Mouse (Mus musculus) hindbrain, embryonic 12.5 days (tissue): ENCODE results near the gene Olfr618. TPM values are rescaled to one million over a fixed set of nuclear protein-coding genes. Genes with fewer than 3 reads are reported as not detected.
"Not testable (repeated sequence)": the region's sequence is repeated elsewhere in the genome, so short reads cannot be mapped to it uniquely, and the experiment has no call there.

Experiments used
- ATAC-seq: fragments of 200-750 bp; cut with Nextera tagmentation; 2 replicates; pipeline ENCODE4 v1.8.0; 2017; ENCODE audit warnings: moderate TSS enrichment; ENCODE audit not compliant: low FRiP score
- H3K27ac ChIP-seq: fragments of 300-500 bp; sonication (generic); 2 replicates; pipeline ENCODE4 v1.5.1; 2016; ENCODE audit warnings: mild to moderate bottlenecking
- H3K27me3 ChIP-seq: fragments of 300-500 bp; sonication (generic); 2 replicates; pipeline ENCODE4 v1.6.1; 2016; ENCODE audit warnings: mild to moderate bottlenecking
- H3K36me3 ChIP-seq: fragments of 300-500 bp; sonication (generic); 2 replicates; pipeline ENCODE4 v1.6.1; 2016; ENCODE audit warnings: mild to moderate bottlenecking
- H3K4me1 ChIP-seq: fragments of 300-500 bp; sonication (generic); 2 replicates; pipeline ENCODE4 v1.6.1; 2016
- H3K4me2 ChIP-seq: fragments of 300-500 bp; sonication (generic); replicated peaks from 2 replicates; pipeline ENCODE4 v1.6.1; 2016; ENCODE audit warnings: mild to moderate bottlenecking
- H3K4me3 ChIP-seq: fragments of 300-500 bp; sonication (generic); 2 replicates; pipeline ENCODE4 v1.5.1; 2016; ENCODE audit warnings: mild to moderate bottlenecking
- H3K9ac ChIP-seq: fragments of 300-500 bp; sonication (generic); 2 replicates; pipeline ENCODE4 v1.6.1; 2016; ENCODE audit warnings: mild to moderate bottlenecking, moderate library complexity
- H3K9me3 ChIP-seq: fragments of 300-500 bp; sonication (generic); replicated peaks from 2 replicates; pipeline ENCODE4 v1.6.1; 2016; ENCODE audit warnings: mild to moderate bottlenecking
- WGBS: fragments of 180-500 bp; shearing (Covaris S2); methylation state at CpG from one replicate; pipeline ENCODE4 v1.1.7; 2016; 5-methylcytosine and 5-hydroxymethylcytosine counted together
- polyA plus RNA-seq: library from polyadenylated mRNA; unstranded; fragments of >200 nt; fragmentation: Nextera tagmentation; extraction: Ambion mirVana; gene quantifications from 2 replicates; pipeline ENCODE4 v1.2.1, GENCODE M21; 2016

Olfr618 gene
- polyA plus RNA-seq, result not detected in 2 replicates

DNA sequence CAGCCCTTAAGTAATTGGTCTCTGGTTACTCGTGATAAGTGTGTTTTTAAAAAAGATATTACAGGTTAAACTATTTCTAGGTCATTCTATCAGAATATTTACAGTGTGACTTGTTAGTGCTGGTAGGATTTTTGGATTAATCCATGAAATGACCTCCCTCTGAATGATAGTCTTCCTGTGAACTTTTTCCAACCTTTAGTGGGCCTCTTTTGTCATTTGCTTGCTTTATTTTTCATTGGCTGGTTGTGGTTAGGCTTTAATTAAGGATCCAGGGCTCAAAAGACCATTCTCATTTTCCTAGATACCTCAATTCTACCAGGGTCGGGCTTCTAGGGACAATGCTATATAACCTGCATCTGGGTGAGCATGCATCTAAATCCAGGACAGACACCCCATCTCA, at the start of gene Olfr618:
Gene Olfr618, plus strand, starts transcription at position 301 of the 400 bp plus-strand sequence.
- WGBS, result 73% methylated on average over 2 of the region's 2 CpGs
- no peak within 1 kb of the TSS for H3K27ac ChIP-seq
- H3K4me2 ChIP-seq, result no peak within 1 kb of the TSS
- no peaks in the 10 kb centered on the region for H3K36me3 ChIP-seq
- H3K9ac ChIP-seq, result no peak within 1 kb of the TSS
- no peaks in the 10 kb centered on the region for H3K27me3 ChIP-seq
- no peaks in the 10 kb centered on the region for H3K9me3 ChIP-seq
- no peak for ATAC-seq
- no peak within 1 kb of the TSS for H3K4me3 ChIP-seq
- H3K4me1 ChIP-seq, result no peaks in the 10 kb centered on the region

DNA sequence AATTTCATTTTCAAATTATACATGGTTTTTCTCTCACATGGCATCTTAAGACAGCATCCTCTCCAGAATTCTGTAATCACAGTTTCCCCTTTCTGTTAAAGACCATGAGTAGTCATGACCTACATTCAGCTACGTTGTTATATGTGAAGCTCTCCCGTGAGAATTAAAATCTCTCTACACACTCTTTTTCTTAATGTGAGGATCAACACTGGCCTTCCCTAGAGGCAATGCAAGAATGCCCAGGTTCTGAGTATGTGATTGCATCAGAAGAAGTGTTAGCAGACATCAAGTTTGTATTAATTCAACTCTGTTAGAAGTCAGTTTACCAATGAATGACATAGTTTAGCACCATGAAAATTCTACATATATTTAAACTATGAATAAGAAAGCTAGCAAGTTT, 47.3 kb upstream of the Olfr618 start, which contains the start of gene Olfr612:
Gene Olfr612, minus strand, starts transcription at position 101 of the 400 bp plus-strand sequence.
- not testable (repeated sequence) for ATAC-seq, H3K9me3 ChIP-seq, H3K36me3 ChIP-seq, H3K4me3 ChIP-seq, H3K4me2 ChIP-seq, H3K27me3 ChIP-seq, H3K27ac ChIP-seq, H3K9ac ChIP-seq, H3K4me1 ChIP-seq
- WGBS, result 87% methylated on average over 2 of the region's 2 CpGs

DNA sequence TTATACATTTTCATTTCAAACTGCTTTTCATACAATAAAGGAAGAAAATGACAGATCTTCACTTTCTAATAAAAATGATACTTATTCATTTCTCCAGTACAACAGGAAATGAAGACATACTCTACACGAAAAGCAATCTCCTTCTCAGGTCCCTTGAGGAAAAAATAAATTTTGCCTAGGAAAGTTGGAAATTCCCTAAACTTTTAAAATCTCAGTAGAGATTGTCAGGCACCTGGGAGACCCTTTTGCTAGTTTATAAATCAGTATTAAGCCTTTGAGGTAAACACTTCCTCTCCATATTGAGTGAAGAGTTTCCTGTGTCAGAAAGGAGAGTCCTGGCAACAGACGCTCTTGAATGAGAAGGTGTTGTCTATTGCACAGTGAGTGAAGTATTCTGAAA, 42.1 kb upstream of the Olfr618 start, which contains the start of gene Olfr613:
Gene Olfr613, plus strand, starts transcription at position 301 of the 400 bp plus-strand sequence.
- Histone ChIP-seq H3K36me3 (no peaks in the 10 kb centered on the region), H3K27ac (no peak within 1 kb of the TSS)

DNA sequence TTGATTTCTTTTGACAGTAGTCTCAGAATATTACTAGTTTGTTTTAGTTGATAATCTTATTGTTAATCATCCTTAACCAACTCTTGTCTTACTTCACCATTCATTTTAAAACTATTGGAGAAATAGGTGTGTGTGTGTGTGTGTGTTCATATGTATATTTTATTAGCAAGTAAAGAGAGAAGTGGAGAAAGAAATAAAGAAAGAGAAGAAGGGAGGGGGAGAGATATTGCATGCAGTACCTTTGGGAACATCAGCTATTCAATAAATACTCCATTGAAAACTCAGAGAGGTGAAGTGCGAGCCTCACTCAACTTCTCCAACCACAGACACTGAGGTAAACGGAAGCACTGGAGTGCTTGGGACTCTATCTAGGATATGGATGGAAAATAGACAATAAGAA, 34.1 kb upstream of the Olfr618 start, which contains the start of gene Olfr615:
Gene Olfr615, plus strand, starts transcription at position 301 of the 400 bp plus-strand sequence.
- H3K36me3 ChIP-seq, result no peaks in the 10 kb centered on the region
- H3K4me1 ChIP-seq, result no peaks in the 10 kb centered on the region
- no peak within 1 kb of the TSS for H3K4me2 ChIP-seq
- no peaks in the 10 kb centered on the region for H3K9me3 ChIP-seq
- no peaks in the 10 kb centered on the region for H3K27me3 ChIP-seq
- no peak within 1 kb of the TSS for H3K9ac ChIP-seq
- ATAC-seq, result no peak
- H3K4me3 ChIP-seq, result no peak within 1 kb of the TSS
- H3K27ac ChIP-seq, result no peak within 1 kb of the TSS
- 84% methylated on average over 2 of the region's 2 CpGs for WGBS

More for the DNA sequence above, 42.1 kb upstream of the Olfr618 start, which contains the start of gene Olfr613:
- no peak within 1 kb of the TSS for H3K4me3 ChIP-seq
- no peaks in the 10 kb centered on the region for H3K4me1 ChIP-seq
- no peak for ATAC-seq
- H3K9ac ChIP-seq, result no peak within 1 kb of the TSS
- H3K9me3 ChIP-seq, result no peaks in the 10 kb centered on the region
- H3K27me3 ChIP-seq, result no peaks in the 10 kb centered on the region
- no peak within 1 kb of the TSS for H3K4me2 ChIP-seq
- WGBS, result 83% methylated on average over 2 of the region's 2 CpGs

DNA sequence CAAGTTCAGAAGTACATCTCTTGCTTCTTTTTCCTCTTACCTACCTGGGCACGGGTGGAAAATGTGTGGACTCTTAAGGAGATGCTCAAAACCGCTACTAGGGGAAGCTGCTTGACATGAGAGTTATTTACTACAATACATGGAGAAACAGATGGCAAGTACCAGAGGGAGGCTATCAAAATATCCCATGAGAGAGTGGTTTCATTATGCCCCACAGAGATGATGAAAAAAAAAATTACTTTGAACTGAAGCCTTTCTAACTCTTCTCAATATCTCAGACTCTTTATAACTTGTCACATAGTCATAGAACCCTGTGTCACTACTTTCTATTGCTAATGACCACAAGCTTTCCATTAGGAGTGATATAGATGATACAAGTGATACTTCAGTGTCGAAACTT, 20.9 kb upstream of the Olfr618 start, which contains the start of gene Olfr616:
Gene Olfr616, minus strand, starts transcription at position 101 of the 400 bp plus-strand sequence.
- Histone ChIP-seq H3K4me3 (no peak within 1 kb of the TSS), H3K9ac (no peak within 1 kb of the TSS), H3K27ac (no peak within 1 kb of the TSS), H3K4me1 (no peaks in the 10 kb centered on the region), H3K27me3 (no peaks in the 10 kb centered on the region), H3K4me2 (no peak within 1 kb of the TSS), H3K36me3 (no peaks in the 10 kb centered on the region), H3K9me3 (no peaks in the 10 kb centered on the region)
- 80% methylated on average over 3 of the region's 3 CpGs for WGBS
- ATAC-seq, result no peak

DNA sequence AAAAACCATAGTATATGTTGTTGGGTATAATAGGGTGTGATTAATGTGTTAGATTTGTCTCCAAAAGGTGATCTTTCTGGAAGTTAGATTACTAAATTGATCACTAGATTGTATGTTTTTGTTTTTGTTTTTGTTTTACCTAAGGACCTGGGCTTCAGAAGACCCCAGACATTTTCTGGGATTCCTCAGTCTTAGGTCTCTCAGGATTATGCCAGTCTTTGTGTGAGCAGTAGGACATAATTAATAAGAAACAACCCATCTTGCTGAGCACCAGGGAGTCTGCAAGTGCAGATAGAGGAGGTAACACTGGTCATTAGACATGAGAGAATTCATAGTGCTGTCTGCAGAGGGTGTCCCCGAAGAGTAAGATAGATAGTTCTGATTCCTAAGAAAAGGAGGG, 17.1 kb upstream of the Olfr618 start, which contains the start of gene Olfr617:
Gene Olfr617, plus strand, starts transcription at position 301 of the 400 bp plus-strand sequence.
- Histone ChIP-seq H3K27ac (no peak within 1 kb of the TSS), H3K4me2 (no peak within 1 kb of the TSS), H3K36me3 (no peaks in the 10 kb centered on the region), H3K9me3 (no peaks in the 10 kb centered on the region), H3K27me3 (no peaks in the 10 kb centered on the region), H3K4me1 (no peaks in the 10 kb centered on the region), H3K4me3 (no peak within 1 kb of the TSS), H3K9ac (no peak within 1 kb of the TSS)
- ATAC-seq, result no peak
- WGBS, result 91% methylated on average over 1 of the region's 1 CpGs

DNA sequence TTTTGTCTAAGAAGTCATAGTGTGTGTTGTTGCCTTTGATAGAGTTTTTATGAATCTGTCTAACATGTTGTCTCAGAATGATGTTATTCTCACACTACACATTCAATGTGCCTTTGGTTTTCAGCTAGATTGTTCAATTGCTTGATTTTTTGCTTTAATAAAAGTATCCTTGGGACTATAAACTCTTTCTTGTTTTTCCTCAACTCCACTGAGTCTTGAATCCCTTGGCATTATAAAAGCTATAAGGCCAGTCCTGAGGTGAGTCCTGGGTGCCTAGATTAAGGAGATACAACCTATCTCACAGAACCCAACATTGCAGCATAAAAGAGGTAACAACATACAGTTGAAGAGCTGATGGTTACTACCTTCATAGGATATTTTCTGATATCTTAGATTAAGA, 10.4 kb downstream of the Olfr618 start, which contains the start of gene Olfr619:
Gene Olfr619, plus strand, starts transcription at position 301 of the 400 bp plus-strand sequence.
- Histone ChIP-seq H3K27ac (no peak within 1 kb of the TSS), H3K36me3 (no peaks in the 10 kb centered on the region), H3K9ac (no peak within 1 kb of the TSS), H3K27me3 (no peaks in the 10 kb centered on the region), H3K4me1 (no peaks in the 10 kb centered on the region), H3K4me3 (no peak within 1 kb of the TSS), H3K9me3 (no peaks in the 10 kb centered on the region), H3K4me2 (no peak within 1 kb of the TSS)
- no peak for ATAC-seq

DNA sequence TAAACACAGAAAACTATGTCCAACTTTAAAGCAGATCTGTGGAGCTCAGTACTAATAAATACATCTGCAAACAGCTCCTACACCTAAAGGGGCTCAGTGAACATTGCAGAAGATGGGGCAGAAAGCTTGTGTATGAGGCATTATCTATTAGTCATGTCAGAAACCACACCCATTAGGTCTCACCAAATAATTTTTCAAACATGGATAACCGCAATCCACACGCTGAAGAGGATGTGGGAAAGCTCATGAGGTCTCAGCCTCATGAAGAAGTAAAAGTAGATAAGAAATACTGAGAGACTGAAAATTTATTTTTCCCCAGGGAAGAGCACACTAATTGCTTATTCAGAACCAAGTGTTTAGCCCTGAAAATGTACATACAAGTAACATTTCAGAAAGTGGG, 17.5 kb downstream of the Olfr618 start:
- Histone ChIP-seq H3K9me3 (no peaks in the 10 kb centered on the region), H3K4me2 (no peak overlapping the region), H3K4me1 (no peaks in the 10 kb centered on the region), H3K27ac (no peak overlapping the region), H3K9ac (no peak overlapping the region), H3K36me3 (no peaks in the 10 kb centered on the region), H3K27me3 (no peaks in the 10 kb centered on the region), H3K4me3 (no peak overlapping the region)
- no peak for ATAC-seq
- 83% methylated on average over 2 of the region's 2 CpGs for WGBS

DNA sequence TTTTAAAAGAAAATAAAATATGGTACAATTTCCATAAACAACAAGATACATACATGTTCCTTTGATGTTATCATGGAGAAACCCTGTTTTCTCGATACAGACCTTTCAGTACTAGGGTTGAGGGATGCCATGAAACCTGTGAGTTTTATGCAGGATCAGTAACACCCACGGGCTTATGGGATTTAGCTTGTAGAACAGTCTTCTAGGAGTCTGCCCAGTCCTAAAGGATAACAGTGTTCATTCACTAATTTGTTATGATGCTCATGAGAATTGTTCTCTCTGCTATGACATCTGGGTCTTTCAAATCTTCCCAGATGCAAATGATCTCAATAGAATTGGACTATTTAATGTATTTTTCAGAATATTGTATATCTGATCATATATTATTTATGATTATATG, 22.5 kb downstream of the Olfr618 start, which contains the start of gene Olfr620:
Gene Olfr620, minus strand, starts transcription at position 101 of the 400 bp plus-strand sequence.
- no peak within 1 kb of the TSS for H3K4me3 ChIP-seq
- ATAC-seq, result no peak
- H3K27me3 ChIP-seq, result no peaks in the 10 kb centered on the region
- H3K4me2 ChIP-seq, result no peak within 1 kb of the TSS
- H3K9me3 ChIP-seq, result no peaks in the 10 kb centered on the region
- no peaks in the 10 kb centered on the region for H3K36me3 ChIP-seq
- WGBS, result 83% methylated on average over 2 of the region's 2 CpGs
- H3K27ac ChIP-seq, result no peak within 1 kb of the TSS
- H3K4me1 ChIP-seq, result no peaks in the 10 kb centered on the region
- H3K9ac ChIP-seq, result no peak within 1 kb of the TSS

DNA sequence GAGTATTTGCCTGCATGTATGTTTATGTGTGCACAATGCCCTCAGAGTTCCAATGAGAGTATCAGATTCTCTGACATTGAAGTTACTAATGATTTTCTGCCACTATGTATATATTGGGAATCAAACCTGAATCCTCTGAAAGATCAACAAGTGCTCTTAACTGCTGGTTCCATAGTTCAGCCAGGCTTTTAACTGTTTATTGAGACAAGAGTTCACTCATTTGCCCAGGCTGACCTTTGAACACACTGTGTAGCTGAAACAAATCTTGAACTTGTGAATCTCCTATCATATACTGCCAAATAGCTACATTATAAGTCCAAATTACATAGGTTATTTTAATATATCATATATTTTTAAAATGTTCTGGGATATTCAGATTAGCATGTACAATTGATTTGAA, 46.9 kb downstream of the Olfr618 start:
- no peaks in the 10 kb centered on the region for H3K27me3 ChIP-seq
- no peak overlapping the region for H3K4me3 ChIP-seq
- H3K36me3 ChIP-seq, result no peaks in the 10 kb centered on the region
- H3K9ac ChIP-seq, result no peak overlapping the region
- no peak overlapping the region for H3K4me2 ChIP-seq
- H3K4me1 ChIP-seq, result no peaks in the 10 kb centered on the region
- H3K9me3 ChIP-seq, result no peaks in the 10 kb centered on the region
- no peak for ATAC-seq
- no peak overlapping the region for H3K27ac ChIP-seq

DNA sequence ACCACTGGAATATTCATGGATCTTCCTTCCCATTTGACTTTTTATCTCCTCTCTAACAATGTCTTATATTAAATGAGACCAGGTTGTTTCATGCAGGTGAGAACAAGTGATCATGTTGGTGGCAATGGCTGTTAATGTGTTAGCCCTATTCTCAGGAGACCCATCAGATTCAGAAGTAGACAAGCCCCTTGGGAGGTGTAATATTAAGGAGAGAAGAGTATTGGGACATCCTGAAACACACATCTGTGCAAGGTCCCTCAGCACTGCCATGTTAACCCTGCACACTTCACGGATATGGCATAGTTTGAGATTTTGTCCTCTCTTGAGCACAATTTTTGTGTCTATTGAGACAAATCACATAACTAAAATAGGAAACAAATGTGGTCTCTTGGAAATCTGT, 52.7 kb downstream of the Olfr618 start, which contains the start of gene Olfr622:
Gene Olfr622, minus strand, starts transcription at position 101 of the 400 bp plus-strand sequence.
- Histone ChIP-seq H3K27ac (no peak within 1 kb of the TSS), H3K27me3 (no peaks in the 10 kb centered on the region), H3K4me2 (no peak within 1 kb of the TSS), H3K9me3 (no peaks in the 10 kb centered on the region), H3K36me3 (no peaks in the 10 kb centered on the region), H3K4me3 (no peak within 1 kb of the TSS), H3K4me1 (no peaks in the 10 kb centered on the region), H3K9ac (no peak within 1 kb of the TSS)
- ATAC-seq, result no peak
- WGBS, result 79% methylated on average over 1 of the region's 1 CpGs

DNA sequence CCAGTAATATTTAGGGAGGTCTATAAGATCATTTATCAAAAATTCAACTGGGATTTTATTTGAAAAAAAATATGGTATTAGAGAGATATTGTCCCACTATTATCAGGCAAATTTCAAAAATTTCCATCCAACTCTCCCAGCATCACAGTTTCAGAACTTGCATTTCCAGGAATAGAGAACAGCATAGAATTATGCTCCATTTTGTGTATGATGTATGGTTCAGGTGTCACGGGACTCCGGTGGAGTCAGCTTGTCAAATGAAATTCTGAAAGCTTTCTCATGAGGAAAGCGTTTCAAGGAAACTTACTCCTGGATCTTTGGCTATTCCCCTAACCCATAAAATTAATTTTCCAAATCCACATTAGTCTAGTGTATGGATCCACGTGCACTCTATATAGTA, 54.2 kb downstream of the Olfr618 start:
- ATAC-seq, result no peak
- WGBS, result 93% methylated on average over 4 of the region's 4 CpGs
- Histone ChIP-seq H3K4me1 (no peaks in the 10 kb centered on the region), H3K36me3 (no peaks in the 10 kb centered on the region), H3K4me2 (no peak overlapping the region), H3K9ac (no peak overlapping the region), H3K27ac (no peak overlapping the region), H3K4me3 (no peak overlapping the region), H3K9me3 (no peaks in the 10 kb centered on the region), H3K27me3 (no peaks in the 10 kb centered on the region)
